Mouse (Mus musculus): Measurements from ENCODE around the gene Atrn. TPM values are rescaled to one million over a fixed set of nuclear protein-coding genes. Genes with fewer than 3 reads are reported as not detected.
A peak's percentile ranks its signal among the peaks of the same experiment; 100 is the strongest.

Gene Atrn
- polyA plus RNA-seq, 1 experiment: 6.8 TPM

- Histone ChIP-seq H3K4me3 (no peak overlapping the region), H3ac (ENCODE audit: control insufficient read depth, insufficient read length) (no peak overlapping the region), H3K4me2 (ENCODE audit: low read depth) (no peak overlapping the region), H3K36me3 (ENCODE audit: control insufficient read depth, insufficient read depth) (no peaks in the 10 kb centered on the region), H3K79me2 (ENCODE audit: control insufficient read depth, insufficient read depth) (no peaks in the 10 kb centered on the region), H3K27me3 (ENCODE audit: control insufficient read depth, insufficient read depth, insufficient read length) (peaks cover 45% of the 10 kb centered on the region)
- TF ChIP-seq CEBPB (IDR thresholded peaks at IDR 0.05; ENCODE audit: insufficient read depth, poor library complexity, severe bottlenecking) (no peak), POLR2A (IDR thresholded peaks at IDR 0.05; ENCODE audit: insufficient read length, low read depth) (no peak), E2F4 (IDR thresholded peaks at IDR 0.05; ENCODE audit: insufficient read depth) (no peak), POLR2AphosphoS2 (IDR thresholded peaks at IDR 0.05; ENCODE audit: insufficient read length, low read depth) (no peak)
Measured at GRCm38 (mm10) chr2:131052043-131052442, 145.7 kb downstream of the Atrn start.

DNA sequence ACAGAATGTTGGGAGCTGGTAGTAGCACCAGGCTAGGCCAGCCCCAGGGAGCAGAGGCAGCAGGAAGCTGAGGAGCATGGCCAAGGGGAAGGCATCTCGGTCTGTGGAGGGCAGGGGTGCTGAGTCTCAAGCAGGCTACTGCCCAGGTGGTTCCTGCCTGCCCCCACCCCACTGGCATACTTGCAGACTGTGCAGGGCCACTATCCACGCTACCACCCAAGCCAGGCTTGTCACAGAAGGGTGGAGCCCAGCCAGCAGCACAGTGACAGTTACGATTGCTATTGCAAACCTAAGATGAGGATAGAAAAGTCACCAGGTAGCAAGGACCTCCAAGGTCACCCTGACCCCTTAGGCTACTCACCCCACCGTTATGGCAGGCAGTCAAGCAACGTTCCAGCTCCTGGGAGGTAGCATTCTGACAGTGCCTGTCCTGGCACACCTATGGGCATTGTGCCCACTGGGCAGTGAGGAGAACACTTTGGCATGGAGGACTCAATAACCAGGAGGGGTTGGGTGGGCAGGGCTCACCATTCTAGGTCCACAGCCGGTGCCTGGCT is 146.6 kb downstream of the Atrn start:
- H3K36me3 ChIP-seq (ENCODE audit: control insufficient read depth, insufficient read depth): no peaks in the 10 kb centered on the region
- H3ac ChIP-seq (ENCODE audit: control insufficient read depth, insufficient read length): no peak overlapping the region
- peaks cover 45% of the 10 kb centered on the region for H3K27me3 ChIP-seq (ENCODE audit: control insufficient read depth, insufficient read depth, insufficient read length)
- no peak overlapping the region for H3K4me3 ChIP-seq
- TF ChIP-seq MAX (IDR thresholded peaks at IDR 0.05; ENCODE audit: low read depth) (no peak), USF1 (IDR thresholded peaks at IDR 0.05; ENCODE audit: low read depth) (no peak), SRF (IDR thresholded peaks at IDR 0.05; ENCODE audit: control insufficient read depth, insufficient read length, low read depth) (no peak), TCF12 (IDR thresholded peaks at IDR 0.05; ENCODE audit: insufficient read depth, poor library complexity, severe bottlenecking) (no peak), REST (IDR thresholded peaks at IDR 0.05; ENCODE audit: insufficient read depth, insufficient read length) (no peak)
- no peaks in the 10 kb centered on the region for H3K79me2 ChIP-seq (ENCODE audit: control insufficient read depth, insufficient read depth)
- H3K4me2 ChIP-seq (ENCODE audit: low read depth): no peak overlapping the region

DNA sequence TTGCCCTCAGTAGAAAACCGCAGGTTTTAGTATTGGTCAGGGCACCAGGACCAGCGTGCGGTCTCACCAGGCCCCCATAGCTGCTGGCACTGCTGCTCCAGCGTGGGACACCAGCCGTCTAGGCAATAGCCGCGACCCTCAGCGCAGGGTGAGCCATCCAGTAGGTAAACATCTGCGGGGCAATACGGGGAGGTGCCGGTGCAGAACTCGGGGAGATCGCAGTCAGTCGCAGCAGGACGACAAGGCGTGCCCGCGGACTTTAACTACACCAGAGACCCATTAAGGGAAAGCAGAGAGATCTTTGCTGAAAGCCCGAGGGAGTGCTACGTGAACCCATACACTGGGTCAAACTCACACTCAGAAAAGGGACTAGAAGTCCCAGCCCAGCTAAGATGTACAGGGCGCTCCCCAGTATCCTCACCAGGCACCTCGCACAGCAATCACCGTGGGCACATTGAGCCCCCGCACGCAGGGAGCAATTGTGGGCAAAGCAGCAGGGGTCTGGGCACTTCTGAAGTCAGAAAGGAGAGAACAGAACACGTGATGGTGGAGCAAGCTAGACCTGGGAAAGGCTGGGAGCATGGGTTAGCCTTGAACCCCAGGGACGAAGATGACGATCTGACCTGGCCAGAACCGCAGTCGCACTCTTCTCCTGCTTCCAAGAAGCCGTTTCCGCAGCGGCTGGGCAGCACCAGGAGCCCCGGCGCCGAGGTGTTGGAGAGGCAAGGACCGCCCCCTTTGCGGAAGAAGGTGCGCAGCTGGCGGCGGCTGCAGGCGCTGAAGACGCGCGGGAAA is 147.8 kb downstream of the Atrn start:
- no peaks in the 10 kb centered on the region for H3K79me2 ChIP-seq (ENCODE audit: control insufficient read depth, insufficient read depth)
- H3K36me3 ChIP-seq (ENCODE audit: control insufficient read depth, insufficient read depth): no peaks in the 10 kb centered on the region
- peaks cover 45% of the 10 kb centered on the region for H3K27me3 ChIP-seq (ENCODE audit: control insufficient read depth, insufficient read depth, insufficient read length)
- no peak overlapping the region for H3K4me3 ChIP-seq
- H3ac ChIP-seq (ENCODE audit: control insufficient read depth, insufficient read length): no peak overlapping the region
- TF ChIP-seq USF1 (IDR thresholded peaks at IDR 0.05; ENCODE audit: low read depth) (no peak), POLR2A (IDR thresholded peaks at IDR 0.05; ENCODE audit: insufficient read length, low read depth) (no peak), REST (IDR thresholded peaks at IDR 0.05; ENCODE audit: insufficient read depth, insufficient read length) (no peak), MAX (IDR thresholded peaks at IDR 0.05; ENCODE audit: low read depth) (no peak), MYOG (IDR thresholded peaks at IDR 0.05; ENCODE audit: control insufficient read depth in 1 of 3, insufficient read depth in 1 of 3, insufficient read length in 2 of 3, low read depth in 2 of 3) (no peak), MYOD1 (IDR thresholded peaks at IDR 0.05; ENCODE audit: control insufficient read depth in 1 of 3, insufficient read length in 2 of 3, low read depth in 2 of 3) (no peak), SRF (IDR thresholded peaks at IDR 0.05; ENCODE audit: control insufficient read depth, insufficient read length, low read depth) (no peak), E2F4 (IDR thresholded peaks at IDR 0.05; ENCODE audit: insufficient read depth) (no peak), POLR2AphosphoS2 (IDR thresholded peaks at IDR 0.05; ENCODE audit: insufficient read length, low read depth) (no peak), TCF3 (IDR thresholded peaks at IDR 0.05; ENCODE audit: insufficient read length, low read depth) (no peak), CEBPB (IDR thresholded peaks at IDR 0.05; ENCODE audit: insufficient read depth, poor library complexity, severe bottlenecking) (no peak), TCF12 (IDR thresholded peaks at IDR 0.05; ENCODE audit: insufficient read depth, poor library complexity, severe bottlenecking) (no peak)
- no peak overlapping the region for H3K4me2 ChIP-seq (ENCODE audit: low read depth)

GRCm38 (mm10) chr2:131054646-131055264 is 148.5 kb downstream of the Atrn start:
- TF ChIP-seq POLR2AphosphoS2 (IDR thresholded peaks at IDR 0.05; ENCODE audit: insufficient read length, low read depth): no peak
- TF ChIP-seq MAX (IDR thresholded peaks at IDR 0.05; ENCODE audit: low read depth): no peak
- TF ChIP-seq REST (IDR thresholded peaks at IDR 0.05; ENCODE audit: insufficient read depth, insufficient read length): no peak
- no peak for TF ChIP-seq SRF (IDR thresholded peaks at IDR 0.05; ENCODE audit: control insufficient read depth, insufficient read length, low read depth)
- no peak for TF ChIP-seq TCF12 (IDR thresholded peaks at IDR 0.05; ENCODE audit: insufficient read depth, poor library complexity, severe bottlenecking)
- no peak for TF ChIP-seq TCF3 (IDR thresholded peaks at IDR 0.05; ENCODE audit: insufficient read length, low read depth)
- no peak for TF ChIP-seq USF1 (IDR thresholded peaks at IDR 0.05; ENCODE audit: low read depth)
- TF ChIP-seq MYOD1 (IDR thresholded peaks at IDR 0.05; ENCODE audit: control insufficient read depth in 1 of 3, insufficient read length in 2 of 3, low read depth in 2 of 3): no peak
- no peak for TF ChIP-seq CEBPB (IDR thresholded peaks at IDR 0.05; ENCODE audit: insufficient read depth, poor library complexity, severe bottlenecking)
- no peak for TF ChIP-seq MYOG (IDR thresholded peaks at IDR 0.05; ENCODE audit: control insufficient read depth in 1 of 3, insufficient read depth in 1 of 3, insufficient read length in 2 of 3, low read depth in 2 of 3)
- Histone ChIP-seq H3K27me3 (ENCODE audit: control insufficient read depth, insufficient read depth, insufficient read length) (peaks cover 45% of the 10 kb centered on the region), H3K36me3 (ENCODE audit: control insufficient read depth, insufficient read depth) (no peaks in the 10 kb centered on the region), H3ac (ENCODE audit: control insufficient read depth, insufficient read length) (no peak overlapping the region), H3K4me3 (no peak overlapping the region), H3K4me2 (ENCODE audit: low read depth) (no peak overlapping the region), H3K79me2 (ENCODE audit: control insufficient read depth, insufficient read depth) (no peaks in the 10 kb centered on the region)

- no peak for TF ChIP-seq POLR2AphosphoS2 (IDR thresholded peaks at IDR 0.05; ENCODE audit: insufficient read length, low read depth)
- no peak for TF ChIP-seq E2F4 (IDR thresholded peaks at IDR 0.05; ENCODE audit: insufficient read depth)
- no peak for TF ChIP-seq MYOG (IDR thresholded peaks at IDR 0.05; ENCODE audit: control insufficient read depth in 1 of 3, insufficient read depth in 1 of 3, insufficient read length in 2 of 3, low read depth in 2 of 3)
- no peak for TF ChIP-seq SRF (IDR thresholded peaks at IDR 0.05; ENCODE audit: control insufficient read depth, insufficient read length, low read depth)
- TF ChIP-seq POLR2A (IDR thresholded peaks at IDR 0.05; ENCODE audit: insufficient read length, low read depth): no peak
- TF ChIP-seq REST (IDR thresholded peaks at IDR 0.05; ENCODE audit: insufficient read depth, insufficient read length): no peak
- H3K36me3 ChIP-seq (ENCODE audit: control insufficient read depth, insufficient read depth): no peaks in the 10 kb centered on the region
- no peaks in the 10 kb centered on the region for H3K79me2 ChIP-seq (ENCODE audit: control insufficient read depth, insufficient read depth)
- peaks cover 45% of the 10 kb centered on the region for H3K27me3 ChIP-seq (ENCODE audit: control insufficient read depth, insufficient read depth, insufficient read length)
- H3K4me3 ChIP-seq: no peak overlapping the region
- H3ac ChIP-seq (ENCODE audit: control insufficient read depth, insufficient read length): no peak overlapping the region
- peak overlapping the region; percentile 64 for H3K4me2 ChIP-seq (ENCODE audit: low read depth)
Measured at GRCm38 (mm10) chr2:131055631-131056030, 149.3 kb downstream of the Atrn start.
